Mouse (Mus musculus) left cerebral cortex, adult 6 months (tissue): ENCODE data around the gene Gm5934. TPM values are rescaled to one million over a fixed set of nuclear protein-coding genes. Genes with fewer than 3 reads are reported as not detected.

Source experiments
- long read RNA-seq, 2 experiments: library from polyadenylated mRNA; unstranded; transcript quantifications; one replicate each; pipeline ENCODE4 v2.0.0; 2019 to 2020
- polyA plus RNA-seq: library from polyadenylated mRNA; unstranded; fragments of <200 nt; fragmentation: Nextera tagmentation; gene quantifications from 2 replicates; pipeline ENCODE4 v1.2.3, GENCODE M21; 2021

The Gm5934 gene
- not detected in 2 replicates for polyA plus RNA-seq
- long read RNA-seq, experiment 1: 0 reads
- long read RNA-seq, experiment 2: 0 reads

DNA sequence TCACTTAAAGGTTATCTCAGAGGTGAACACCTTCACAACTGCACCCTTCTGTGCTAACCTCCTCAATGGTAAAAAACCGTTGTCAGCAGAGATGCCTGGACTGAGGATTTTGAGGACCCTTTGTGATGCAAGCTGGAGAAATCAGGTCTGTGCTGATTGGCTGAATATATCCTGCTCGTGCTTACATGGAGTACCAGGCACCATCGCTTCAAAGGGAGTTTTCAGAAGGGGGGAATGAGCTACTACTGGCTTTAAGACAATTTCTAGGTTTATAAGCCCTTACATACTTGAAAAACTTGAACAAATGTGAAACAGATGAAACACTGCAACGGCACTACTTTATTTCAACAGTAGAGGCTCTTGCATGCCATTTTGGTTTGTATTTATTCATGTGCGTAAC, at the start of gene Gm5934:
TSS of gene Gm5934 (minus strand) at position 101 of the 400 bp plus-strand sequence.

Other genes with a start within 250 kb of the Gm5934 start
- gene Gm4297, start 74.1 kb upstream of the Gm5934 start, polyA plus RNA-seq: not detected in 2 replicates